Mouse (Mus musculus) cerebellum, postnatal 25 days (tissue): ENCODE data around the gene Bpifa3.
A peak's percentile ranks its signal among the peaks of the same experiment; 100 is the strongest.
"Not testable (repeated sequence)": the region's sequence is repeated elsewhere in the genome, so short reads cannot be mapped to it uniquely, and the experiment has no call there.

Source experiments
- DNase-seq, 2 experiments: peaks; one replicate each; pipeline ENCODE4 v3.0.0; 2021; ENCODE audit warnings: mixed read lengths in 2 of 2

Bpifa3 gene

GRCm38 (mm10) chr2:154130120-154130519, at the start of gene Bpifa3:
Gene Bpifa3, plus strand, starts transcription at chr2:154130336.
- no peak for DNase-seq

- peak in 1 of 2 experiments; percentile 9 for DNase-seq
Measured at GRCm38 (mm10) chr2:154097734-154098133, 32.4 kb upstream of the Bpifa3 start.

GRCm38 (mm10) chr2:154117381-154117780, 12.8 kb upstream of the Bpifa3 start:
- no peak for DNase-seq

- no peak for DNase-seq
Measured at GRCm38 (mm10) chr2:154142580-154142979, 12.4 kb downstream of the Bpifa3 start, which contains the start of gene Bpifa1. Gene Bpifa1, plus strand, starts transcription at chr2:154142880.

GRCm38 (mm10) chr2:154143735-154144134, 13.6 kb downstream of the Bpifa3 start:
- DNase-seq: no peak

- DNase-seq: no peak
Measured at GRCm38 (mm10) chr2:154147496-154147895, 17.4 kb downstream of the Bpifa3 start.

- peak in 1 of 2 experiments; percentile 42 for DNase-seq
Measured at GRCm38 (mm10) chr2:154158433-154158832, 28.3 kb downstream of the Bpifa3 start.

- no peak for DNase-seq
Measured at GRCm38 (mm10) chr2:154162307-154162706, 32.2 kb downstream of the Bpifa3 start, which contains the start of gene Bpifa5. Gene Bpifa5, plus strand, starts transcription at chr2:154162607.

GRCm38 (mm10) chr2:154163306-154163705, 33.2 kb downstream of the Bpifa3 start:
- DNase-seq: peak in 1 of 2 experiments; percentile 9

- DNase-seq: no peak
Measured at GRCm38 (mm10) chr2:154169172-154169571, 39.0 kb downstream of the Bpifa3 start.

- DNase-seq: no peak
Measured at GRCm38 (mm10) chr2:154171621-154172020, 41.5 kb downstream of the Bpifa3 start.

- DNase-seq: peak in 1 of 2 experiments; percentile 20
Measured at GRCm38 (mm10) chr2:154173313-154173712, 43.2 kb downstream of the Bpifa3 start.

GRCm38 (mm10) chr2:154181900-154182299, 51.8 kb downstream of the Bpifa3 start:
- not testable (repeated sequence) for DNase-seq

- DNase-seq: not testable (repeated sequence)
Measured at GRCm38 (mm10) chr2:154183061-154183460, 52.9 kb downstream of the Bpifa3 start.

GRCm38 (mm10) chr2:154185319-154185718, 55.2 kb downstream of the Bpifa3 start:
- DNase-seq: no peak

- no peak for DNase-seq
Measured at GRCm38 (mm10) chr2:154185748-154186147, 55.6 kb downstream of the Bpifa3 start.

GRCm38 (mm10) chr2:154187468-154187867, 57.3 kb downstream of the Bpifa3 start:
- DNase-seq: no peak
